Mouse (Mus musculus) left cerebral cortex, postnatal 4 days (tissue): ENCODE data around the gene Knl1. TPM values are rescaled to one million over a fixed set of nuclear protein-coding genes. Genes with fewer than 3 reads are reported as not detected.
"Not testable (repeated sequence)": the region's sequence is repeated elsewhere in the genome, so short reads cannot be mapped to it uniquely, and the experiment has no call there.

ENCODE experiments used
- DNase-seq: peaks from one replicate; pipeline ENCODE4 v3.0.0-alpha.2; 2022
- intact Hi-C: fragments of 180-260 bp; cut with DNase I; formaldehyde crosslinking; loops from one replicate; pipeline ENCODE4 v1.15.1; 2025
- total RNA-seq, 2 experiments: library from RNA; stranded (reverse); gene quantifications; 2 replicates each; pipeline ENCODE4 v1.2.3; 2021

Knl1 gene
- total RNA-seq, result 1 to 10 TPM; 3.3 to 3.4 TPM

- peak; percentile 94 for DNase-seq
- intact Hi-C loops, result no loop called here
Measured at GRCm38 (mm10) chr2:119046649-119047611, at the start of gene Knl1. Knl1 (plus strand) TSS chr2:119047119.

- no peak for DNase-seq
- intact Hi-C loops, result no loop called here
Measured at GRCm38 (mm10) chr2:118998115-118998866, 48.6 kb upstream of the Knl1 start.

- DNase-seq, result no peak
- intact Hi-C loops, result no loop called here
Measured at GRCm38 (mm10) chr2:118999025-118999639, 47.8 kb upstream of the Knl1 start.

GRCm38 (mm10) chr2:119006886-119007285 is 40.0 kb upstream of the Knl1 start:
- DNase-seq, result peak; percentile 19
- intact Hi-C loops, result no loop called here

- intact Hi-C loops, result no loop called here
- no peak for DNase-seq
Measured at GRCm38 (mm10) chr2:119009376-119009775, 37.5 kb upstream of the Knl1 start.

- intact Hi-C loops, result no loop called here
- no peak for DNase-seq
Measured at GRCm38 (mm10) chr2:119014989-119015388, 31.9 kb upstream of the Knl1 start.

- peak; percentile 13 for DNase-seq
- intact Hi-C loops, result no loop called here
Measured at GRCm38 (mm10) chr2:119015604-119016180, 31.2 kb upstream of the Knl1 start.

GRCm38 (mm10) chr2:119016312-119016711 is 30.6 kb upstream of the Knl1 start:
- DNase-seq, intact Hi-C loops: not testable (repeated sequence)

GRCm38 (mm10) chr2:119017647-119018046 is 29.3 kb upstream of the Knl1 start:
- intact Hi-C loops, result no loop called here
- no peak for DNase-seq

- DNase-seq, result peak; percentile 38
- intact Hi-C loops, result no loop called here
Measured at GRCm38 (mm10) chr2:119018391-119019122, 28.4 kb upstream of the Knl1 start.

- peak; percentile 58 for DNase-seq
- intact Hi-C loops, result no loop called here
Measured at GRCm38 (mm10) chr2:119019131-119019530, 27.8 kb upstream of the Knl1 start.

GRCm38 (mm10) chr2:119019538-119019937 is 27.4 kb upstream of the Knl1 start:
- peak; percentile 32 for DNase-seq

GRCm38 (mm10) chr2:119023154-119023660 is 23.7 kb upstream of the Knl1 start:
- intact Hi-C loops, result no loop called here

More at GRCm38 (mm10) chr2:119019538-119019937, 27.4 kb upstream of the Knl1 start:
- intact Hi-C loops, result no loop called here

GRCm38 (mm10) chr2:119024536-119025238 is 22.2 kb upstream of the Knl1 start:
- intact Hi-C loops, result no loop called here
- no peak for DNase-seq

More at GRCm38 (mm10) chr2:119023154-119023660, 23.7 kb upstream of the Knl1 start:
- no peak for DNase-seq

- intact Hi-C loops, result no loop called here
- DNase-seq, result no peak
Measured at GRCm38 (mm10) chr2:119025239-119025616, 21.7 kb upstream of the Knl1 start.

- intact Hi-C loops, result no loop called here
- DNase-seq, result no peak
Measured at GRCm38 (mm10) chr2:119026951-119027350, 20.0 kb upstream of the Knl1 start.

GRCm38 (mm10) chr2:119028941-119029551 is 17.9 kb upstream of the Knl1 start, which contains the start of gene Ccdc32:
Ccdc32 (minus strand) TSS chr2:119029393.
- intact Hi-C loops, result no loop called here
- DNase-seq, result peak; percentile 91

- no peak for DNase-seq
- intact Hi-C loops, result loop anchor here (10.0 kb wide), 1 partner anchor 253 kb away; the partner anchor contains the start of gene Vps18
Measured at GRCm38 (mm10) chr2:119032191-119032590, 14.7 kb upstream of the Knl1 start.
